Mouse (Mus musculus) MEL (cell line): ENCODE results near the gene Senp5. TPM values are rescaled to one million over a fixed set of nuclear protein-coding genes. Genes with fewer than 3 reads are reported as not detected.
A peak's percentile ranks its signal among the peaks of the same experiment; 100 is the strongest.

ENCODE experiments used
- DNase-seq: peaks from one replicate; pipeline ENCODE4 v3.0.0; 2011; ENCODE audit warnings: low read depth, low spot score
- H3K27ac ChIP-seq: 2 replicates; pipeline ENCODE4 v1.5.1; 2012; ENCODE audit warnings: low read depth, mild to moderate bottlenecking, control low read depth, low read length, moderate library complexity; ENCODE audit not compliant: control insufficient read depth
- H3K27me3 ChIP-seq, 2 experiments: fragments of 150-350 bp in 1 of 2; sonication (generic) in 1 of 2; 2 replicates each; pipeline ENCODE4 v1.6.1; 2012; ENCODE audit warnings: low read length in 2 of 2, mild to moderate bottlenecking in 2 of 2, improper control_type of control experiment in 1 of 2, moderate library complexity in 1 of 2; ENCODE audit not compliant: insufficient read depth in 2 of 2, control insufficient read depth in 1 of 2
- H3K36me3 ChIP-seq, 2 experiments: 2 replicates each; pipeline ENCODE4 v1.6.1; 2012 to 2014; ENCODE audit warnings: low read length in 2 of 2, improper control_type of control experiment in 1 of 2, inconsistent platforms in 1 of 2, mild to moderate bottlenecking in 1 of 2; ENCODE audit not compliant: insufficient read depth in 2 of 2, control insufficient read depth in 1 of 2
- H3K4me1 ChIP-seq, 2 experiments: fragments of 150-350 bp in 1 of 2; sonication (generic) in 1 of 2; 2 replicates each; pipeline ENCODE4 v1.6.1; 2012; ENCODE audit warnings: low read length in 2 of 2, improper control_type of control experiment in 1 of 2, mild to moderate bottlenecking in 1 of 2; ENCODE audit not compliant: insufficient read depth in 2 of 2, control insufficient read depth in 1 of 2
- H3K4me3 ChIP-seq, 2 experiments: fragments of 150-350 bp in 1 of 2; sonication (generic) in 1 of 2; 2 replicates each; pipeline ENCODE4 v1.5.1; 2012; ENCODE audit warnings: low read depth in 2 of 2, low read length in 2 of 2, mild to moderate bottlenecking in 2 of 2, moderate library complexity in 2 of 2, control low read depth in 1 of 2, improper control_type of control experiment in 1 of 2; ENCODE audit not compliant: control insufficient read depth in 1 of 2, insufficient read depth in 1 of 2
- H3K79me2 ChIP-seq: 2 replicates; pipeline ENCODE4 v1.6.1; 2012; ENCODE audit warnings: mild to moderate bottlenecking, low read length, moderate library complexity; ENCODE audit not compliant: control insufficient read depth, poor library complexity, insufficient read depth
- H3K9ac ChIP-seq: 2 replicates; pipeline ENCODE4 v1.6.1; 2012; ENCODE audit warnings: low read depth, mild to moderate bottlenecking, control low read depth, low read length, moderate library complexity; ENCODE audit not compliant: control insufficient read depth, poor library complexity, severe bottlenecking
- H3K9me3 ChIP-seq: fragments of 150-350 bp; sonication (generic); replicated peaks from 2 replicates; pipeline ENCODE4 v1.6.1; 2012; ENCODE audit warnings: mild to moderate bottlenecking, low read length, improper control_type of control experiment, moderate library complexity; ENCODE audit not compliant: insufficient read depth
- CTCF ChIP-seq, 3 experiments: IDR thresholded peaks in 2 of 3; conservative IDR thresholded peaks in 1 of 3; 2 replicates each; pipeline ENCODE4 v1.5.1; 2011 to 2012; ENCODE audit warnings: low read length in 3 of 3, low read depth in 2 of 3, mild to moderate bottlenecking in 2 of 3, improper control_type of control experiment in 1 of 3, inconsistent platforms in 1 of 3, mixed read lengths in 1 of 3, moderate library complexity in 1 of 3; ENCODE audit not compliant: control insufficient read depth in 1 of 3, insufficient read depth in 1 of 3, poor library complexity in 1 of 3, severe bottlenecking in 1 of 3
- E2F4 ChIP-seq: IDR thresholded peaks from 2 replicates; pipeline ENCODE4 v1.6.1; 2011; ENCODE audit warnings: low read depth, low read length, improper control_type of control experiment, borderline replicate concordance
- EP300 ChIP-seq, 2 experiments: IDR thresholded peaks; 2 replicates each; pipeline ENCODE4 v1.6.1; 2011; ENCODE audit warnings: improper control_type of control experiment in 2 of 2, low read length in 2 of 2, low read depth in 1 of 2, mild to moderate bottlenecking in 1 of 2
- GABPA ChIP-seq: IDR thresholded peaks from 2 replicates; pipeline ENCODE4 v1.6.1; 2012; ENCODE audit warnings: low read depth, mild to moderate bottlenecking, inconsistent platforms, low read length, improper control_type of control experiment, moderate library complexity
- GATA1 ChIP-seq: IDR thresholded peaks from 2 replicates; pipeline ENCODE4 v1.6.1; 2011; ENCODE audit warnings: low read depth, low read length, improper control_type of control experiment
- KAT2A ChIP-seq: conservative IDR thresholded peaks from 2 replicates; pipeline ENCODE4 v1.6.1; 2012; ENCODE audit warnings: low read depth, low read length, improper control_type of control experiment, inconsistent platforms
- MAX ChIP-seq: IDR thresholded peaks from 2 replicates; pipeline ENCODE4 v1.6.1; 2011; ENCODE audit warnings: low read length, improper control_type of control experiment
- MEF2A ChIP-seq: IDR thresholded peaks from 2 replicates; pipeline ENCODE4 v1.6.1; 2014; ENCODE audit warnings: low read depth, mild to moderate bottlenecking, inconsistent platforms, low read length, improper control_type of control experiment; ENCODE audit not compliant: poor library complexity, insufficient replicate concordance, severe bottlenecking; ENCODE audit errors: extremely low read depth
- MYC ChIP-seq: IDR thresholded peaks from 2 replicates; pipeline ENCODE4 v1.6.1; 2011; ENCODE audit warnings: low read depth, mild to moderate bottlenecking, low read length, improper control_type of control experiment, moderate library complexity
- NELFE ChIP-seq: IDR thresholded peaks from 2 replicates; pipeline ENCODE4 v1.6.1; 2011; ENCODE audit warnings: low read depth, low read length, improper control_type of control experiment
- POLR2AphosphoS2 ChIP-seq: IDR thresholded peaks from 2 replicates; pipeline ENCODE4 v1.6.1; 2011; ENCODE audit warnings: low read length, improper control_type of control experiment
- POLR2AphosphoS5 ChIP-seq: IDR thresholded peaks from 2 replicates; pipeline ENCODE4 v1.6.1; 2012; ENCODE audit warnings: low read depth, borderline replicate concordance, mild to moderate bottlenecking, inconsistent platforms, low read length, moderate library complexity, mixed read lengths
- RCOR1 ChIP-seq: IDR thresholded peaks from 2 replicates; pipeline ENCODE4 v1.6.1; 2012; ENCODE audit warnings: low read depth, mild to moderate bottlenecking, inconsistent platforms, low read length, improper control_type of control experiment
- SIN3A ChIP-seq: IDR thresholded peaks from 2 replicates; pipeline ENCODE4 v1.6.1; 2012; ENCODE audit warnings: low read length, improper control_type of control experiment, inconsistent platforms
- TAL1 ChIP-seq: IDR thresholded peaks from 2 replicates; pipeline ENCODE4 v1.6.1; 2012; ENCODE audit warnings: mild to moderate bottlenecking, inconsistent platforms, low read length, moderate library complexity, mixed read lengths
- TCF12 ChIP-seq: IDR thresholded peaks from 2 replicates; pipeline ENCODE4 v1.6.1; 2014; ENCODE audit warnings: low read depth, mild to moderate bottlenecking, inconsistent platforms, low read length, improper control_type of control experiment, moderate library complexity
- ZNF384 ChIP-seq: IDR thresholded peaks from 2 replicates; pipeline ENCODE4 v1.6.1; 2012; ENCODE audit warnings: low read depth, mild to moderate bottlenecking, inconsistent platforms, low read length, improper control_type of control experiment
- polyA plus RNA-seq, 2 experiments: library from polyadenylated mRNA; stranded (reverse) in 1 of 2; unstranded in 1 of 2; fragments of >175 nt in 1 of 2; fragments of >200 nt in 1 of 2; gene quantifications; 2 replicates each; pipeline versions ENCODE4 v1.2.1 to v1.2.4; 2012; ENCODE audit warnings: low replicate concordance in 2 of 2, low read depth in 1 of 2; ENCODE audit not compliant: insufficient read length in 2 of 2, insufficient read depth in 1 of 2, missing spikeins in 1 of 2
- total RNA-seq: library from RNA; depleted of rRNA; stranded (reverse); fragments of 300-350 nt; gene quantifications from 2 replicates; pipeline ENCODE4 v1.2.3, GENCODE M21; 2012

Gene Senp5
- total and polyA plus RNA-seq, 3 experiments, result 10.3 to 12.5 TPM; not detected in 1

DNA sequence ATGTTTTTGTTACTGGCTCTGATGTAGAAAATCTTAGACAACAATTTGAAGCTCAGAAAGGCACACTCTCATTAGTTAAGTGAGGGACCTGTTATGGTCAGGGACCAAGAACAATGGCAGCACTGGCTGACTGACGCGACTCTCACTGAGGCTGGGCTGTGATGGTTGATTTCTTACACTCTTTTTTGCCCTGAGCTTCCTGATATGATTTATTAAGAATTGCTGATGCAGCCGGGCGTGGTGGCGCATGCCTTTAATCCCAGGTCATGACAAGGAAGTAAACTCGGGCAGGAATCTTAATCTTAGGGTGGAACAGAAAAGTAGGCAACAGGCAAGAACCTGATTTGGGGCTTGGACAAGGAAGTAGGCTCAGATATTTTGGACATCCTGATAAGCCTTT is 77.0 kb downstream of the Senp5 start:
- no peak overlapping the region for H3K9ac ChIP-seq
- TF ChIP-seq MEF2A (no peak), EP300 (IDR thresholded peaks at IDR 0.05; ENCODE audit: low read depth in 1 of 2, low read length in 2 of 2) (0 out of 4 replicates have a peak, but pooled peaks of 1 of the 2 experiments have one; percentile 30)
- peaks cover 0 to 3% of the 10 kb centered on the region in 2 experiments; a peak in 1 of 4 replicates for H3K27me3 ChIP-seq
- no peaks in the 10 kb centered on the region for H3K79me2 ChIP-seq
- no peaks in the 10 kb centered on the region for H3K36me3 ChIP-seq
- no peaks in the 10 kb centered on the region for H3K9me3 ChIP-seq
- H3K4me3 ChIP-seq, result no peak overlapping the region
- peaks cover 0 to 4% of the 10 kb centered on the region in 2 experiments; a peak in 1 of 4 replicates for H3K4me1 ChIP-seq
- DNase-seq, result no peak
- no peak overlapping the region for H3K27ac ChIP-seq

DNA sequence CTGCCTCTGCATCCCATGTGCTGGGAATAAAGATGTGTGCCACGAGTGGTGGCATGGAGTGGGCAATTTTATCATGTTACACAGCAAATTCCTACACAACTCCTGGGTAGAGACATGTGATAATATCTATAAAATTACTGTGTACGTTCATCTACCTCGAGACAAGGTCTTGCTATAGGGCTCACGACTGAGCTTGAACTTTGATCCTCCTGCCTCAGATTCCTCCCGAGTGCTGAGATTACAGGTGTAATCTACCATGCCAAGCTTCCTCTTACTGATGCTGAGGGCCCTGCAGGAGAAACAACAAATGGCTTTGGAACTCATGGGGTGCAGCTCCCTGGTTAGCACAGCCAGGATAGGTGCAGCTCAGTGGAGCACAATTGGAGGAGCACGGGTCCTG is 78.7 kb downstream of the Senp5 start:
- no peak for DNase-seq
- no peak for TF ChIP-seq TAL1
- no peak for TF ChIP-seq MEF2A
- TF ChIP-seq CTCF (IDR thresholded peaks at IDR 0.05 in 2 of 3, conservative IDR thresholded peaks at IDR 0.05 in 1 of 3; ENCODE audit: control insufficient read depth in 1 of 3, insufficient read depth in 1 of 3, low read depth in 2 of 3, low read length in 3 of 3, poor library complexity in 1 of 3, severe bottlenecking in 1 of 3), result no peak
- TF ChIP-seq POLR2AphosphoS5, result no peak
- TF ChIP-seq TCF12, result no peak
- no peak for TF ChIP-seq GATA1
- no peak for TF ChIP-seq GABPA
- TF ChIP-seq E2F4, result no peak
- no peak for TF ChIP-seq RCOR1
- TF ChIP-seq ZNF384, result no peak
- no peak for TF ChIP-seq POLR2AphosphoS2
- no peak for TF ChIP-seq MAX
- TF ChIP-seq MYC, result no peak
- no peak for TF ChIP-seq NELFE
- no peak for TF ChIP-seq KAT2A
- TF ChIP-seq SIN3A, result no peak
- H3K27me3 ChIP-seq, result peaks cover 0 to 3% of the 10 kb centered on the region in 2 experiments; a peak in 2 of 4 replicates
- H3K79me2 ChIP-seq, result no peaks in the 10 kb centered on the region
- H3K4me3 ChIP-seq, result no peak overlapping the region
- H3K9ac ChIP-seq, result no peak overlapping the region
- no peaks in the 10 kb centered on the region for H3K36me3 ChIP-seq
- peaks cover 0 to 4% of the 10 kb centered on the region in 2 experiments; a peak in 1 of 4 replicates for H3K4me1 ChIP-seq
- no peak overlapping the region for H3K27ac ChIP-seq
- H3K9me3 ChIP-seq, result no peaks in the 10 kb centered on the region
